Mouse (Mus musculus) frontal cortex, postnatal 36 days (tissue): ENCODE measurements around the gene Arhgef2.
"Not testable (repeated sequence)": the region's sequence is repeated elsewhere in the genome, so short reads cannot be mapped to it uniquely, and the experiment has no call there.

Experiments used
- DNase-seq, 2 experiments: peaks; one replicate each; pipeline ENCODE4 v3.0.0; 2022; ENCODE audit warnings: low spot score in 2 of 2

The Arhgef2 gene

GRCm38 (mm10) chr3:88605666-88606065 is at the start of gene Arhgef2:
Gene Arhgef2 (plus strand): TSS chr3:88605966.
- not testable (repeated sequence) for DNase-seq

GRCm38 (mm10) chr3:88556616-88557015 is 49.1 kb upstream of the Arhgef2 start:
- DNase-seq = no peak

GRCm38 (mm10) chr3:88559596-88559995 is 46.2 kb upstream of the Arhgef2 start:
- DNase-seq = no peak

GRCm38 (mm10) chr3:88561989-88562388 is 43.8 kb upstream of the Arhgef2 start:
- no peak for DNase-seq

- no peak for DNase-seq
These were observed 42.3 kb upstream of the Arhgef2 start for GRCm38 (mm10) chr3:88563442-88563841.

GRCm38 (mm10) chr3:88563966-88564365 is 41.8 kb upstream of the Arhgef2 start:
- no peak for DNase-seq

GRCm38 (mm10) chr3:88566116-88566515 is 39.6 kb upstream of the Arhgef2 start:
- DNase-seq = no peak

GRCm38 (mm10) chr3:88566536-88567061 is 39.2 kb upstream of the Arhgef2 start:
- no peak for DNase-seq

- no peak for DNase-seq
These were observed 37.9 kb upstream of the Arhgef2 start for GRCm38 (mm10) chr3:88567892-88568291.

- no peak for DNase-seq
These were observed 37.2 kb upstream of the Arhgef2 start for GRCm38 (mm10) chr3:88568615-88569014.

GRCm38 (mm10) chr3:88569093-88569492 is 36.7 kb upstream of the Arhgef2 start:
- no peak for DNase-seq

GRCm38 (mm10) chr3:88569694-88570093 is 36.1 kb upstream of the Arhgef2 start:
- DNase-seq = no peak

GRCm38 (mm10) chr3:88570341-88570740 is 35.4 kb upstream of the Arhgef2 start:
- DNase-seq = no peak

GRCm38 (mm10) chr3:88571856-88572255 is 33.9 kb upstream of the Arhgef2 start:
- no peak for DNase-seq

GRCm38 (mm10) chr3:88572835-88573234 is 32.9 kb upstream of the Arhgef2 start:
- DNase-seq = no peak

GRCm38 (mm10) chr3:88573810-88574209 is 32.0 kb upstream of the Arhgef2 start:
- no peak for DNase-seq

GRCm38 (mm10) chr3:88575540-88575939 is 30.2 kb upstream of the Arhgef2 start, which contains the start of gene Ssr2:
Gene Ssr2 (plus strand): TSS chr3:88575876.
- DNase-seq = no peak

- not testable (repeated sequence) for DNase-seq
These were observed 27.9 kb upstream of the Arhgef2 start for GRCm38 (mm10) chr3:88577846-88578245.

GRCm38 (mm10) chr3:88578498-88579424 is 27.0 kb upstream of the Arhgef2 start:
- no peak for DNase-seq

GRCm38 (mm10) chr3:88579454-88580117 is 26.2 kb upstream of the Arhgef2 start:
- peak; percentile 76 to 85 for DNase-seq

GRCm38 (mm10) chr3:88585769-88586168 is 20.0 kb upstream of the Arhgef2 start:
- no peak for DNase-seq

GRCm38 (mm10) chr3:88586640-88587039 is 19.1 kb upstream of the Arhgef2 start:
- no peak for DNase-seq

- no peak for DNase-seq
These were observed 15.5 kb upstream of the Arhgef2 start for GRCm38 (mm10) chr3:88590246-88590645.
